Mouse (Mus musculus) kidney, adult 11 months (tissue): ENCODE results near the gene Cdkn2b.

Experiments
- DNase-seq: peaks from one replicate; pipeline ENCODE4 v3.0.0; 2022

Gene Cdkn2b

DNA sequence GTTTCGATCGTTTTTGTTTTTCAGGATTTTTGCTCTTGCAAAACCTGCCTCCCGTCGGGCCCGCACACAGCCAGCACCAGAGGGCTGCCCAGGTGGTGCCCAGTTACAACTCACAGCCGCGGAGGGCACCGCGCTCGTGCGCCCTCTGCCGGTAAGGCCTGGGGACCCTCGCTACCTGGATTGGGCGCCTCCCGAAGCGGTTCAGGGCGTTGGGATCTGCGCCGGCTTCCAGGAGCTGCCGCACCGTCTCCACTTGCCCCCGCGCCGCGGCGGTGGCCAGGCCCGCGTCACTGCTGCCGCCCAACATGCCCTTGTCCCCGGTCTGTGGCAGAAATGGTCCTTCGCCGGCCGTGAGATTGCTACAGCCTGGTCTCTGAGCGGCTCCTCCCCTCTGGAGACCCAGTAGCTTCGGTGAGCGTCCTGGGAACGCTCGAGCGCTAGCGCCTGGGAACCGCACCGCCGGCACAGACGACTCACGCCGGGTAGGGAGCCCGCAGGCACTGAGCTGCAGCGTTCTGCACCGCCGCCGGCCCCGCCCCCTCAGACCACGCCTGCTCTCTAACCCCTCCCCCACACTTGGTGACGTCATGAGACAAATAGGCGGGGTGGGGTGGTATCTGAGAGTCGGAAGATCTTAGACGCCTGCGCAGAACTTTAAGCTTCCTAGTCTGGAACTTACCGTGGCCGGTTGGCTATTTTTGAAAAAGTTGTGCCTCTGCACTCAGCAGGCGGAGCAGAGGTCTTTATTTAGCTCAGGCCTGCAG is at the start of gene Cdkn2b:
Gene Cdkn2b, minus strand, starts transcription at position 549 of the 764 bp plus-strand sequence.
- DNase-seq: peak; percentile 89

DNA sequence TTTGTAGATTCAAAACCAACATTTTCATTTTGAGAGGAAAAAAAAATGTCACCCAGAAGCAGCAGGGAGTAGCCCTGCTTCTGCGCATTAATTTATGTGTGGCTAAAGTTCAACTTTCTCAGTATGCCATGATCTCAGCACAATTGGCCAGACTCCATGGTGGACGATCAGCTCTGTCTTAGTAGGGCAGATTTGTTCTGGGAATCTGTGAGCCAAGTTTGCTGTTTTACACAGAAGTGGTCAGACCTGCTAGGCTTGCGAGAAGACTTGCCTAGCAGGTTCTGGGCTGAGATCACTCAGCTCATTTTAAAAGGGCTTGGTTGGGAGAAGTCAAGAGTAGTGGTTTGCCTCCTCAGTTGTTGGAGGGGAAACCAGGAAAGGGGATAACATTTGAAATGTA is 49.5 kb upstream of the Cdkn2b start:
- DNase-seq: peak; percentile 75

DNA sequence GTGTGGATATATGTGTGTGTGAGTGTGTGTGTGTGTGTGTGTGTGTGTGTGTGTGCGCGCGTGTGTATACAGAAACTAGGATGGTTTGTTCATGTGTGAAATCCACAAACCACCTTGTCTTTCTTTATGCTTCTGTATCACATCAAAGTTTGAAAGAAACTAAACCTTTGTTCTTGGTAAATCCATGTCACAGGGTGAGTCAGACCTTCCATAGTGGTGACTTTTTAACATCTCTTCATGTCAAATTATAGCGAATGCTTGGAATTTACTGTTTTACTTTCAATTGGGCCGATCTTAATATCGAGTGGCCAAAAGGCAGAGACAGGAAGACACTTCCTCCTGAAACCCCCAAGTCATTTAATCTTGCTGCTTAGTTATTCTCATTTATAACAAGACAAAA is 48.7 kb upstream of the Cdkn2b start:
- no peak for DNase-seq

DNA sequence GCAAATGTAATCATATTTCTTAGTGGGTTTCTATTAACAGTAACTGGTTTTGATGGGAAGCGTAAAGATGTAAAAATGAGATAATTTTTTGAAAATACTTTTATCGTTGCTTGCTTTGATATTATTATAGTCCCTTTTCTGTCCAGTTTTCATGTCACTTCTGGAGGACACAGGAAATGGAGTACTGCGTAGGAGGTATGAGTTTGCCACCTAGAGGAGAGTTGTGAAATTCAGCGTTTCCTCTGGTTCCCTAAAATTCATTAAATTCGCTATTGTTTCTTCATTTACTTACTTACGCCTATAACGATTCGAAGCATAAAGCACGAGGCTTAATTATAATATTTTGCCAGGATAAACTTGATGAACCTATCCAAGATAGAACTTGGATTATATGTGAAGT is 43.1 kb upstream of the Cdkn2b start:
- no peak for DNase-seq

DNA sequence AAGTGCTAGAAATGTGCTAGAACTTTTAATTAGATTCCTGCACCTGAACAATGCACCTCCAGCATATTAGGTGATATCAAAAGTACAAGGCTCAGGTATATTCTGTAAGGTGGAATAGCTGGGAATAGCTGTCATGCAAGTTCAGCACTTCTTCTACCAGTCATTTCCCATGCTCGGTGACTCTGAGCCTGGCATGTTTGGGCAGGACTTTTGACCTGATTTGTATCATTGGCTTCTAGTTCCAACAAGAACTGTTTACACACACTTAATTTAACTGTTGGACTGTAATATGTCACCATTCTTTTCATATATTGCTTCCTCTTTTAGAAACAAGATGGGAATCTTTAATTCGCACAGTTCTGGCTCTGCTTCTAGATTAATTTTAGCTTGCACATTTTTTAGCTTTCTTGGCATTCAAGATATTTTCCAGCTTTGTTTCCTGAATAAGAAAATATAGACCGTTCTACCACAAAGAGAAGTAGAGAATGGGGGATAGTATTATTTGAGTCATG is 42.3 kb upstream of the Cdkn2b start:
- no peak for DNase-seq

DNA sequence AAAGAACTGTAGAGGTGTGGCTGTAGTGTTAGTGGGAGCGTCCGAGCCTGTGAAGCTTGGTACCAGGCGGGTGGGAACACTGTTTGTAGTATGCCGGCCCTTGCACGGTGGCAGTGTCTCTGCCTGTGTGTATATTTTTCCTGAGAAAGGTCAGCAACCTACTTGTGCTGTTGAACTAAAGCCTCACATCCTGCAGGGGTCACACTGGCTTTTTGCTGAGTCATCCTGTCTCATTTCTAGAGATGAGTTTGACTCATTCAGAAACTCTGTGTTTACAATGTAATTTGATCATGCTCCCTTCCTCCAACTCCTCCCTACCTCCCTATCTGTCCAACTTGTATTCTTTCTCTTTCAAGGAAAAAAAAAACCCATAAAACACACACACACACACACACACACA is 40.6 kb upstream of the Cdkn2b start:
- DNase-seq: no peak

DNA sequence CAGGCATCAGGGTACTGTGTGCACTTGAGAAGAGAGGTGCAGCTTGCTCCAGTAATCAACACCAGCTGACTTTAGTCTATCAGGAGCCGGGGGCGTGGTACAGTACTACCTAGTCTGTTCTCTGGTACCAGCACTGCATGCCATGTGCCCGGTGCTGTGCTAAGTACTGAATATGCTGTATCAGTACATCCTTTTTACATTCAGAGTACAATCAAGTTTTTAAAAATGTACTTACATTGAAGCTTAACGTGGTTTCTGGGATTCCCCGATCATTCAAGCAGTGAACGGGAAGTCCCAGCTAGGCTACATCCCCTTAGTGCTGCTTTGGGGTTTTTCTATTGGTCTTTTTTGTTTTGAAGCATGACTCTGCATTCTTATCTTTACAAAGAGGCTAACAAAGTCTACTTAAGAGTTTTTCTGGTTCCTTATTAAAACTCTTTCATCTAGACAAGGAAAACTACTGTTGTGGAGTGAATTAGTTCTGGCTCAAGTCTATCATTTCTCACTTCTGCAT is 40.2 kb upstream of the Cdkn2b start:
- no peak for DNase-seq

DNA sequence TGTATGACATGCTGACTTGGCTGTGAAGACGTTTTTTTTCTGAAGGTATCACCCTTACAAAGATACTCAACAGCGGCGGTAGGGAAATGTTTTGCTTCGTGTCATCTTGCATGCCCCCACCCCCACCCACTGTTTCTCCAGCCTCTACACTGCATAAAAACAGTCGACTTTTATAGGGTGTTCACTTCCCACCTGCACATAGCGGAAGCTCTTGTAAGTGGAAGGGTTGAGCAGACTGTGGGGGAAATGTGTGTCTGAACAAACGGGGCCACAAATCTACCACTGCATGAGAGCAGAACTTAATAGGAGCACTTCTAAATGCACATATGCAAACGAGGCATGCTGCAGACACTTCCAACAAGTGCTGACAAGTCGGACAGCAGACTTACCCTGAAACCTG is 39.6 kb upstream of the Cdkn2b start:
- DNase-seq: no peak

DNA sequence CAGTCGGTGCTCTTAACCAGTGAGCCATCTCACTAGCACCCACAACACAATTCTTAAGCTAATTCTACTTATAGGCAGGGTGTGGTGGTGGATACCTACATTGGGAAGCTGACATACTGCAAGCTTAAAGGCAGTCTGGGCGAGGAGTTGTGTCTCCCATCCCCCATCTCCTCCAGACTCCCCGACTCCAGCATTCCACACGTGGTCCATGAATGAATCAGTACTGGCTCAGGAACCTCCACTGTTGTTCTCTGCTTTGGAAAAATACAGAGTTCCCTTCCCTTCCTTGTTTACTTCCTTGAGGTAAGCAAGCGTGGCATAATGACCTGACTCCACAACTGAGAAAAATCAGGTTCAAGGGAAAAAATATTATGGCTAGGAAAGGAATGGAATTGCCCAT is 38.0 kb upstream of the Cdkn2b start:
- DNase-seq: peak; percentile 59

DNA sequence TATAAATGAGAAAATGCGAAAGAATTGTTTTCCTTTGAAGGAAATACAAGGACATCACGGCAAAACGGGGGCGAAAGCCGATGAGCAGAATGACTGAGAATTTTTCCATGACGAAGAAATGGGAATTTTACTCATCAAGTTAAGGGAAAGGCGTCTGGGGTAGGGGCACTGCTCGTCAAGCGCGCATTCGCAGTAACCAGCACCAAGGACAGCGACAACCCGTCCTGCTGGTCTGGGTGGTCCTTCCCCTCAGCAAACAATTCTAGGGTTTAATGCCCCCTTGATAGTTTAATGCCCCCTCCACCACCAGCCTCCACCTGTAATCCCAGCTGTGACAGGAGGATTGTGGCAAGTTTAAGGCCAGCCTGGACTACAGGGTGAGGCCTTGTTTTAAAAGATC is 2.6 kb upstream of the Cdkn2b start:
- no peak for DNase-seq

DNA sequence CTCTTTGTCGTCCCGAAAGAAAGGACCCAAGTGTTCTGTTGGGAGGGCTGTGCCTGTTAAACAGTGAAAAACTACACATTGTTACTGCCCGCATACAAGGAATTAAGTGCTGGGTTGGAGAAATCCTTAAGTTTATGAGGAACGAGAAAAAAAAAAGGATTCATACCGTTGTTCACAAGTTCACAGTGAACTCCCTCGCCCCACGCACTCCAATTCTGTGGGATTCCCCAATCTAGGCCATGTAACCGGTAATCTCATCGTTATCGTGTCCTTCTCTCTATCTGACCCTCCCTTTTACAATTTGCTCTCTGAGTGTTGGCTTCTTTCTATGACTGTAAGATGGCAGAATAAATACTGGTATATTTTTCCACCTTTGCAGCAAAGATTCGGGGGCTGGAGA is 843 bp downstream of the Cdkn2b start:
- DNase-seq: no peak

DNA sequence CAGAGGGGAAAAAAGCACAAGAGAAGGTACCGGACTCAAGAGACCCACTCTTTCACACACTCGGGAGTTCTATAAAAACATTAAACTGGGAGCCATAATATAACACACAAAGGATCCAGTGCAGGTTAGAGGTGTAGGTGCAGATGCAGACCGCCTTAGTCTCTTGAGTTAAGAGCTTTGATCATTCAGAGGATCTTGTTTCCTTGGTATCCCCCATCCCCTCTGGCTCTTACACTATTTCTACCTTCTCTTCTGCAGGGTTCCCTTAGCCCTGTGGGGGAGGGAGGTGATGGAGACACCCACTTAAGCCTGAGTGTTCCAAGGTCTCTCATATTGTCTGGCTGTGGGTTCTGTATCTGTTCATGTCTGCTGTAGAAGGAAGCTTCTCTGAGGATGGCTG is 2.8 kb downstream of the Cdkn2b start:
- no peak for DNase-seq

DNA sequence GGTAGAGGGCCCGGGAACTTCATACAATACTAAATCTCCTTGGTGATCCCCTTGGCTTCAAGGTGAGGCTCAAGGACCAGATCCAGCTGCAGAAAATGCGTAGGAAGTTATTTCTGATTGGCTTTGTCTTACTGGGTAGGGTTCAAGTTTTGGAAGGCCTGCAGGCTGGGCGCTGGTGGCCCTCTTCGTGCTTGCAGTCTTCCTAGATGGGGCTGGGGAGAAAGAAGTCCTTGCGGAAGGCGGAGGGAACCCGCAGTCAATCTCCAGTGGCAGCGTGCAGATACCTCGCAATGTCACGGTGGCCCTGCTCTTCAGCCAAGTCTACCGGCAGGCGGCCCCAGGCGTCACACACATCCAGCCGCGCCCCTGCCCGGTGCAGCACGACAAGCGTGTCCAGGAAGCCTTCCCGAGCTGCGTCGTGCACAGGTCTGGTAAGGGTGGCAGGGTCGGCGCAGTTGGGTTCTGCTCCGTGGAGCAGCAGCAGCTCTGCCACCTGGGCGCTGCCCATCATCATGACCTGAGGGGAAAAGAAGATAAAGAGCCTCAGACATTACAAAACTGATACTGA is 4.0 kb downstream of the Cdkn2b start:
- DNase-seq: no peak

DNA sequence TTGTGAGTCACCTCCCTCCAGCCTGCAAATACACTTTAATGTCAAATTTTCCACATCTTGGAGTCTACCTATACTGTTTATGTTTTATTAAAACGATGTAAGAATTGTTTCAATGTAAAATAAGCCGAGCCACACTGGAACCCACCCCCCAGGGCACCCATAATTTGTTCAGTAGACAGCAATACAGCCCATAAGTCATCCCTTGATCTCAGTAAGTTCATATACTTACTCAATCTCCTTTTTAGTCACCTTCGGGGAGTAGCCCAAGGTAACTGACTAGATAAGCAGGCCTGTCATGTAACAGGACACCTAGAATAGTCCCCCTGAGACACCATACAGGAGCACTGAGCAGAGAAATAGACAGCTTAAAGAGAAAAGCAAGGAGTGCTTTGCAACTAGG is 5.1 kb downstream of the Cdkn2b start:
- DNase-seq: no peak

DNA sequence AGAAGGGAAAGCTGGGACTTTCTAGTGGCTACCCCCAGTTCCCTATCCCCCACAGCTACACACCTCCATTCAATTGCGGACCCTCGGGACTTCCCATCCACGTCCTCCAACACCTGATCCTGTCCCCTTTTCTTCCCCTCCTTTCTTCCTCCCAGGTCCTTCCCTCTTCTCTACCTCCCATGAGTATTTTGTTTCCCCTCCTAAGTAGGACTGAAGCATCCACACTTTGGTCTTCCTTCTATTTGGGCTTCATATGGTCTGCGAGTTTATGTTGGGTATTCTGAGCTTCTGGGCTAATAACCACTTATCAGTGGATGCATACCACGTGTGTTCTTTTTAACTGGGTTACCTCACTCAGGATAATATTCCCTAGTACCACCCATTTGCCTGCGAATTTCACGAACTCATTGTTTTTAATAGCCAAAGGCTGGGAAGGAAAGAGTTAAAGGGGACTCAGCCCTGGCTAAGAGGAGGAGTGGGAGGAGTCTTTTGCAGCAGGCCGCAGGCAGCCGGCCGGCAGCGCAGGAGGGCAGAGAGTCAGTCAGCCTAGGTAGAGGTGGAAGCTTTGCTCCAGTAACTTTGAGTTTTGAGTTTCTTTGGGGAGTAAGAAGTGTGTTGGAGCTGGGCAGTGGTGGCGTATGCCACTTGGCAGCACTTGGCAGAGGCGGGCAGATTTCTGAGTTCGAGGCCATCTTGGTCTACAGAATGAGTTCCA is 7.4 kb downstream of the Cdkn2b start:
- no peak for DNase-seq

DNA sequence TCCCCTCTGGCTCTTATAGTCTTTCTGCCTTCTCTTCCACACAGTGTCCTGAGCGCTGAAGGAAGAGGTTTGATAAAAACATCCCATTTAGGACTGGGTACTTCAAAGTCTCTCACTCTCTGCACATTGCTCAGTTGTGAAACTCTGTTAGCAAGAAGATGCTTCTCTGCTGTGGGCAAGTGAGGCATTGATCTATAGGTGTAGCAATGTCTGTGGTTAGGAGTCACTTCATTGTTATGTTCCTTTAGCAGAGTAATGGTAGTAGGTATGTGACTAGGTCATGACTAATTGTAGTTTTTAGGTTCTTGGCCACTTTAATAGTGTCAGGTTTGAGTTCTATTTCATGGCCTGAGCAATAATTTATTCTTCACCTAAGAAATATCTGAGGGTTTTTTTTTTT is 8.7 kb downstream of the Cdkn2b start:
- DNase-seq: no peak

DNA sequence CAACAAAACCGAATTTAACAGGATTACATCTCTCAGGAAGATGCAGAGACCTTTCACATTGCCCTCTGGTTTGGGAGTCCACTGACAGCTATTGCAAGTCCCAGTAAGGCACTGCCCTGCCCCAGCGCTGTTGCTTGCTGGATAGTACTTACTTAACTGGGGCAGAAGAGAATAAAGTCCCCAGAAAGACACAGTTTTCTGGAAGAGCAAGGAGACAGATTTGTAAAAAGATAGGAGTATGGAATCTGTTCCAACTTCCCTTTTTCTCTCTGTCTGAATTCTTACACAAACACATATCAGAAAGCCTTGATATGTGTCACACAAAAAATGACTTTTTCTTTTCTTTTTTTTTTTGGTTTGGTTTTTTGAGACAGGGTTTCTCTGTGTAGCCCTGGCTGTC is 11.1 kb downstream of the Cdkn2b start:
- DNase-seq: no peak

DNA sequence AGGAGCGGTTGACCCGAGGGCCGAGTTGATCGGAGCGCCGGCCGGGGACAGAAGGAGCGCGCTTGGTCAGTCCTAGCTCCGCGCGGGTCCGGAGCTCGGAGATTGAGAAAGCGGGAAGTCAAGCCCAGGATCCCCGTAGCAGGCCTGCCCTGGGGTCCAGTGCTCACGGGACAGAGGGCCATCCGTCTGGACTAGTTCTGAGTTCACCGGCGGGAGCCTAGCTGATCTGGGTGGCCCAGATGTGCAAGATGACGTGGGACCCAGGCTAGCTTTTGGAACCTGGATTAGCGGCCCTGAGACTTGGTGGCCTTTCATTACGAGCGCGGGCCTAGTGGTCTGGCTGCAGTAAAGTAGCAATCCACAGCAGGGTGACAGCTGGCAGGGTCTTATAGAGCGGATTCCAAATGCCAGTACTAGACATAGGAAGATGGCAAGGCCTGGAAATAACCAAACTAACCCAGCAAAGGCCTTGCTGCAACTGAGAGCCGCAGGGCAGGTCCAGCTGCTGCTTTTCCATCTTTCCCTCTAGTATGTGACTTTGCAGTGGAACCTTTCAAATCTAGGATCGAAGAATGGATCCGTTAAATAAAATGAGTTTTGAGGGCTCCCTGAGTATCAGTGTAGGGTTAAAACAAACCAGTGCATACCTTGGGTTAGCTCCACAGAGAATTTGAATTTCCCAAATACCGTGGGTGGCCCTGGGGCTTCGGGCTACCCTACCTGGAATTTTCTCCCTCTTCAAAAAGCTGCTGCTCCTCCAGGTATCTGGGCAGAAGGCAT is 15.2 kb downstream of the Cdkn2b start:
- DNase-seq: no peak

DNA sequence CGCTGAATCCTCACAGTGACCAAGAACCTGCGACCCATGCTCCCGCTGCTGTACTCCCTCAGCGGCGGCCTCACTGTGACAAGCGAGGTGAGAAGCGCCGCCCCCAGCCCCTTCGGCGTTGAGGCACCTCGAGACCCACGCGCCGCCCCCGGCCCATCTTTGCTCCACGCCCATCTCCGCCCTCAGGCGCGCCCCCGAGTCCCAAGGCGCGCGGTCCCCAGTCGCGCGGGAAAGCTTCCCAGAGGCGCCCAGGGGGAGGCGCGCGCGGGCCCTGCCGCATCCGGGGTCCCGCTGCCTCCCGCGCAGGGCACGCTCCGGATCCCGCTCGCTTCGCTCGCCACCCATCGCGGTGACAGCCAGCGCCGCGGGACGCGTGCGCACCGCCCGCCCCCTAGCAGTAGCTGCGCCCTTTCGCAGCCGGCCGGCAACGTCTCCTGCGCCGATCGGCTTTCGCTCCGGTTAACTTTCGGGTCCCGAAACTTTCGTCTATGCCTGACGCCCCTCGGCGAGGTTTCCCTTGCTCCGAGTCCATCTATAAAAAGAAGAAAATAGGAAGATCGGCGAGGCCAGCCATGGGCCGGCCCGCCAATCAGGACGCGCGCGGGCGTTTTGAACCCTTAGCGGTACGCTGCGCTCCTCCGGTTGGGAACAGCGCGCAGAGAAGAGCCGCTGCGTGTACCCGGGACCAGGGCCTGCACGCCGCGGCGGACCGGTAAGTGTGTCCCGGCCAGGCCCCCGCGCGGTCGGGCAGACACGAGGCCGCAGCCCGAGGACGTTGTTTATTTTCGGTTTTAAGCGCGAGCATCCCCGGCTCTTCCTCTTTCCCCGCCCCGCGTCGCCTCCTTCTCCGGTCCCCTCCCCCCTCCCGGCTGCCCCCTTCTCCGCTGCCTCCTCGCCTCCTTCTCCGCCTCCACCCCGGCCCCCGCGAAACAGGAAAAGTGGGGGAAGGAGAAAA is 16.1 kb downstream of the Cdkn2b start, which contains the start of gene Cdkn2a:
Gene Cdkn2a, minus strand, starts transcription at position 168 of the 955 bp plus-strand sequence.
- DNase-seq: peak; percentile 37

DNA sequence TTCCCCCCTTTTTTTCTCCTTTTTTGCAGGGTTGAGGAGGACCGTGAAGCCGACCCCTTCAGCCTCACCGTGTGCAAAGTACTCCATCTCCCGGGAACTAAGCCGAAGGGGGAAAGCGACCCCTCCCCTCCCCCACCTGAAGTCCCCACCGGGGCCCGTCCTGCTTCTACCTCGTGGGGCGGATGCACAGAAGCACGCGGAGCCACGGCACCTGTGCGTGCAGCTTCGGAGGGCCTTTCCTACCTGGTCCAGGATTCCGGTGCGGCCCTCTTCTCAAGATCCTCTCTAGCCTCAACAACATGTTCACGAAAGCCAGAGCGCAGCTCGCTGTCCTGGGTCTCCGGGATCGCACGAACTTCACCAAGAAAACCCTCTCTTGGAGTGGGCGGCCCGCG is 16.8 kb downstream of the Cdkn2b start:
- DNase-seq: no peak

DNA sequence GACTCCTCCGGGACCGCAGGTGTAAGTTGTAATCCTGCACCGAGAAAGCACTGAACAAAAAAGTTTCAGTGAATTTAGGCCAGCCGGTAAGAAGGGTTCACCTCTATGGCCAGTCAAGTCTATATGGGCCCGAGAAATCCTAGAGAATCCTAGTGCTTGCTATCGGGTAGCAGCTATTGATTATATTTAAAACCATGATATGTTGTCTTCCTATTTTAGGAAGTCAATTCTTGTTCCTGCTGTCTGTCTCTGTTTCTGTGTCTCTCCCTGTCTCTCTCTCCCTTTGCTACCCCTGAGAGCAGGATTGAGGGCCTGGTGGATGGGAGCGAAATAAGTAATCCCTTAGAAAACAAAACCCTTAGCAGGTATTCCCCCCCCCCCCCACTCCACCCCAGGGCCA is 17.3 kb downstream of the Cdkn2b start:
- DNase-seq: no peak

DNA sequence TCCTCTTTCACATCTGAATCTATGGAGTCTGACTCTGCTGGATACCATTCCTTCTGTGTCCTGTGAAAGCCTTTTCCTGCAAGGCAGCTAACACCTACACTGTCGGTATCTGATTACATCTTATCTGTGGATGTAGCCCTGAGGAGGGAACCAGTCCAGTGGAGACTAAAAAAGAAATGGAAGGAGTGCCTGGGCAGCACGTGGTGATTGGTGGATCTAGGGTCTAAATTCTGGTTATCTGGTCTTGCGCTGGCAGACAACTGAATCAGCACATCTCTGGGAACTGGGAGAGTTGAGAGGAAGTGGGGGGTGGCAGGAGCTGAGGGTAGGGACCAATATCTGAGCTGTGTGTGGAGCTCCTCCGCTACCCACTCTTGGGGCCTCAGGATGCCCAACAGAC is 21.8 kb downstream of the Cdkn2b start:
- no peak for DNase-seq
